Mouse (Mus musculus): ENCODE measurements around the gene Sfmbt1. TPM values are rescaled to one million over a fixed set of nuclear protein-coding genes. Genes with fewer than 3 reads are reported as not detected.

Sfmbt1 gene
- polyA plus RNA-seq, 1 experiment from 2014 or later, result 24.6 TPM

GRCm38 (mm10) chr14:30837416-30837996 lies 122.9 kb downstream of the Sfmbt1 start:
- no peaks in the 10 kb centered on the region for H3K9me3 ChIP-seq
- no peak overlapping the region for H3K4me2 ChIP-seq
- no peaks in the 10 kb centered on the region; the same call in 1 of the 2 replicates for H3K4me1 ChIP-seq
- 93% methylated on average over 14 of the region's 14 CpGs for WGBS
- no peaks in the 10 kb centered on the region for H3K27me3 ChIP-seq
- H3K4me3 ChIP-seq (replicated peaks), result no peak overlapping the region
- H3K9ac ChIP-seq, result no peak overlapping the region
- no peak for ATAC-seq (ENCODE audit: low FRiP score)
- H3K27ac ChIP-seq, result no peak overlapping the region
- H3K36me3 ChIP-seq (replicated peaks), result 0 out of 2 replicates have a peak, but pooled peaks cover 6% of the 10 kb centered on the region

- Histone ChIP-seq H3K27me3 (no peaks in the 10 kb centered on the region), H3K9ac (no peak overlapping the region), H3K27ac (no peak overlapping the region), H3K36me3 (replicated peaks) (peaks cover 4% of the 10 kb centered on the region), H3K9me3 (no peaks in the 10 kb centered on the region), H3K4me2 (no peak overlapping the region), H3K4me3 (replicated peaks) (no peak overlapping the region), H3K4me1 (no peaks in the 10 kb centered on the region)
- 94% methylated on average over 3 of the region's 3 CpGs for WGBS
- no peak for ATAC-seq (ENCODE audit: low FRiP score)
These were observed 129.1 kb downstream of the Sfmbt1 start for GRCm38 (mm10) chr14:30843701-30844100.

- WGBS, result 89% methylated on average over 5 of the region's 5 CpGs
These were observed 135.9 kb downstream of the Sfmbt1 start for GRCm38 (mm10) chr14:30850504-30850903.

GRCm38 (mm10) chr14:30852325-30852724 lies 137.7 kb downstream of the Sfmbt1 start:
- Histone ChIP-seq H3K36me3 (replicated peaks) (no peaks in the 10 kb centered on the region), H3K4me1 (no peaks in the 10 kb centered on the region), H3K9ac (no peak overlapping the region), H3K4me3 (replicated peaks) (no peak overlapping the region), H3K4me2 (no peak overlapping the region), H3K27me3 (no peaks in the 10 kb centered on the region), H3K9me3 (no peaks in the 10 kb centered on the region), H3K27ac (no peak overlapping the region)
- ATAC-seq (ENCODE audit: low FRiP score), result no peak
- WGBS, result 95% methylated on average over 5 of the region's 5 CpGs

More at GRCm38 (mm10) chr14:30850504-30850903, 135.9 kb downstream of the Sfmbt1 start:
- Histone ChIP-seq H3K9ac (no peak overlapping the region), H3K4me3 (replicated peaks) (no peak overlapping the region), H3K27me3 (no peaks in the 10 kb centered on the region), H3K4me1 (no peaks in the 10 kb centered on the region), H3K4me2 (no peak overlapping the region), H3K27ac (no peak overlapping the region), H3K36me3 (replicated peaks) (no peaks in the 10 kb centered on the region; the same call in 1 of the 2 replicates), H3K9me3 (no peaks in the 10 kb centered on the region)
- no peak for ATAC-seq (ENCODE audit: low FRiP score)

- ATAC-seq (ENCODE audit: low FRiP score), result no peak
- Histone ChIP-seq H3K9me3 (no peaks in the 10 kb centered on the region), H3K27me3 (no peaks in the 10 kb centered on the region), H3K4me1 (no peaks in the 10 kb centered on the region), H3K4me2 (no peak overlapping the region), H3K4me3 (replicated peaks) (no peak overlapping the region), H3K36me3 (replicated peaks) (no peaks in the 10 kb centered on the region), H3K9ac (no peak overlapping the region), H3K27ac (no peak overlapping the region)
- 91% methylated on average over 3 of the region's 3 CpGs for WGBS
These were observed 140.7 kb downstream of the Sfmbt1 start for GRCm38 (mm10) chr14:30855316-30855715.

GRCm38 (mm10) chr14:30856885-30857507 lies 142.3 kb downstream of the Sfmbt1 start:
- H3K27ac ChIP-seq, result no peak overlapping the region
- no peaks in the 10 kb centered on the region for H3K4me1 ChIP-seq
- H3K4me2 ChIP-seq, result no peak overlapping the region
- ATAC-seq (ENCODE audit: low FRiP score), result no peak
- no peaks in the 10 kb centered on the region for H3K9me3 ChIP-seq
- no peaks in the 10 kb centered on the region for H3K36me3 ChIP-seq (replicated peaks)
- H3K9ac ChIP-seq, result no peak overlapping the region
- no peaks in the 10 kb centered on the region for H3K27me3 ChIP-seq
- WGBS, result 90% methylated on average over 10 of the region's 10 CpGs
- no peak overlapping the region for H3K4me3 ChIP-seq (replicated peaks)

GRCm38 (mm10) chr14:30857990-30858389 lies 143.3 kb downstream of the Sfmbt1 start:
- H3K9ac ChIP-seq, result no peak overlapping the region
- no peaks in the 10 kb centered on the region for H3K36me3 ChIP-seq (replicated peaks)
- no peak overlapping the region for H3K27ac ChIP-seq
- no peaks in the 10 kb centered on the region for H3K9me3 ChIP-seq
- WGBS, result 83% methylated on average over 4 of the region's 4 CpGs
- no peak overlapping the region for H3K4me3 ChIP-seq (replicated peaks)
- H3K4me2 ChIP-seq, result no peak overlapping the region
- no peaks in the 10 kb centered on the region for H3K27me3 ChIP-seq
- H3K4me1 ChIP-seq, result no peaks in the 10 kb centered on the region
- ATAC-seq (ENCODE audit: low FRiP score), result no peak

- Histone ChIP-seq H3K27me3 (no peaks in the 10 kb centered on the region), H3K9ac (no peak overlapping the region), H3K9me3 (no peaks in the 10 kb centered on the region), H3K4me3 (replicated peaks) (no peak overlapping the region), H3K36me3 (replicated peaks) (peaks cover 12% of the 10 kb centered on the region), H3K4me2 (no peak overlapping the region), H3K27ac (no peak overlapping the region), H3K4me1 (no peaks in the 10 kb centered on the region)
- 88% methylated on average over 16 of the region's 16 CpGs for WGBS
- ATAC-seq (ENCODE audit: low FRiP score), result no peak
These were observed 146.9 kb downstream of the Sfmbt1 start for GRCm38 (mm10) chr14:30861421-30862125.

GRCm38 (mm10) chr14:30862368-30862767 lies 147.7 kb downstream of the Sfmbt1 start:
- Histone ChIP-seq H3K9ac (no peak overlapping the region), H3K27ac (no peak overlapping the region), H3K4me2 (no peak overlapping the region), H3K4me3 (replicated peaks) (no peak overlapping the region), H3K27me3 (no peaks in the 10 kb centered on the region), H3K36me3 (replicated peaks) (peaks cover 12% of the 10 kb centered on the region), H3K4me1 (no peaks in the 10 kb centered on the region), H3K9me3 (no peaks in the 10 kb centered on the region)
- WGBS, result 89% methylated on average over 9 of the region's 9 CpGs
- no peak for ATAC-seq (ENCODE audit: low FRiP score)

- no peak overlapping the region for H3K9ac ChIP-seq
- no peak for ATAC-seq (ENCODE audit: low FRiP score)
- H3K4me2 ChIP-seq, result no peak overlapping the region
- WGBS, result 58% methylated on average over 3 of the region's 3 CpGs
- no peaks in the 10 kb centered on the region for H3K4me1 ChIP-seq
- H3K4me3 ChIP-seq (replicated peaks), result no peak overlapping the region
- H3K27ac ChIP-seq, result no peak overlapping the region
- H3K36me3 ChIP-seq (replicated peaks), result peaks cover 18% of the 10 kb centered on the region
- H3K27me3 ChIP-seq, result no peaks in the 10 kb centered on the region
- no peaks in the 10 kb centered on the region for H3K9me3 ChIP-seq
These were observed 150.7 kb downstream of the Sfmbt1 start for GRCm38 (mm10) chr14:30865311-30865710.

- no peak for ATAC-seq (ENCODE audit: low FRiP score)
- Histone ChIP-seq H3K4me3 (replicated peaks) (no peak overlapping the region), H3K4me1 (no peaks in the 10 kb centered on the region), H3K36me3 (replicated peaks) (peaks cover 18% of the 10 kb centered on the region), H3K4me2 (no peak overlapping the region), H3K9me3 (no peaks in the 10 kb centered on the region), H3K27ac (no peak overlapping the region), H3K9ac (no peak overlapping the region), H3K27me3 (no peaks in the 10 kb centered on the region)
- WGBS, result 35% methylated on average over 5 of the region's 5 CpGs
These were observed 152.4 kb downstream of the Sfmbt1 start for GRCm38 (mm10) chr14:30867042-30867441.

- no peaks in the 10 kb centered on the region for H3K27me3 ChIP-seq
- H3K4me1 ChIP-seq, result no peaks in the 10 kb centered on the region; the same call in 1 of the 2 replicates
- H3K9me3 ChIP-seq, result no peaks in the 10 kb centered on the region
- H3K4me2 ChIP-seq, result no peak overlapping the region
- peaks cover 33% of the 10 kb centered on the region for H3K36me3 ChIP-seq (replicated peaks)
- WGBS, result 94% methylated on average over 10 of the region's 10 CpGs
- ATAC-seq (ENCODE audit: low FRiP score), result no peak
- H3K4me3 ChIP-seq (replicated peaks), result no peak overlapping the region
- no peak overlapping the region for H3K9ac ChIP-seq
- no peak overlapping the region for H3K27ac ChIP-seq
These were observed 154.2 kb downstream of the Sfmbt1 start for GRCm38 (mm10) chr14:30868826-30869225.
